In the genomic region with DNA sequence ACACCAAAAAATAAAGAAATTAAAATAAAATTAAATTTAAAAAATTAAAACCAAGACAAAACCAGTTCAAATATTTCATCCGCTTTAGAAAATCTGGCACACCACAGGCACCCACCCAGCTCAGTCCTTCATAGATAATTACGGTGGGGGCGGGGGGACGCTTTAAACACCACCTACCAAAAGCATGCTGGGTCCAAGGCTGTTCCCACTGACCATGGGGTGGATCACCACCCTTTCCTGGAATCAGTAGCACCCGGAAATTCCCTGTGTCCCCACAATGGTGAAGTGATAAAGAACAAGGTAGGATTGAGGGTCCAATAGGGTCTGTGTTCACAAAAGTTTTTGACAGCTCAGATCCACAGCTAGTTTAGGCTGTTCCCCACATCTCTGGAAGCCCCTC, we compare ENCODE assay signal across 21 mouse cellular contexts. TPM values are rescaled to one million over a fixed set of nuclear protein-coding genes. Genes with fewer than 3 reads are reported as not detected.
DNase-seq lines count a peak whose midpoint lies in the region; ATAC-seq and TF ChIP-seq lines count a peak whose summit lies in the region.
"Had no signal": no experiment of that assay in that cellular context is flagged by ENCODE, and none has a peak within 500 bp of the region (broad histone marks: within the 10 kb centered on the region; RNA-seq: fewer than 3 reads in every experiment).

No protein-coding gene starts in this region.

- H3K4me1 ChIP-seq in heart, embryonic 13.5 days: peaks cover 28% of the 10 kb centered on the region
- peaks cover 8% of the 10 kb centered on the region; the same call in 1 of the 2 replicates for H3K4me1 ChIP-seq in lung, adult 2 months (ENCODE audit: control insufficient read depth, insufficient read depth, low read length)
- H3K4me1 ChIP-seq in brown adipose tissue, adult 24 weeks (ENCODE audit: control insufficient read depth, insufficient read depth, insufficient read length, low read length): peaks cover 18% of the 10 kb centered on the region
- peaks cover 70% of the 10 kb centered on the region for H3K4me1 ChIP-seq in liver, embryonic 15.5 days (replicated peaks)

- H3K27me3 ChIP-seq in heart, embryonic 13.5 days (replicated peaks): no peaks in the 10 kb centered on the region
- no peaks in the 10 kb centered on the region for H3K27me3 ChIP-seq in liver, embryonic 15.5 days

- 0 out of 2 replicates have a peak overlapping the region, but pooled peaks have one; percentile 4 for H3K4me3 ChIP-seq in heart, embryonic 13.5 days
- peak overlapping the region; percentile 60 for H3K4me3 ChIP-seq in lung, adult 2 months (replicated peaks; ENCODE audit: extremely low read depth, low read depth, low read length)
- peak overlapping the region; percentile 68 for H3K4me3 ChIP-seq in brown adipose tissue, adult 24 weeks (ENCODE audit: insufficient read depth, low read depth, low read length)
- peak overlapping the region; percentile 79 for H3K4me3 ChIP-seq in liver, embryonic 15.5 days (replicated peaks)
- H3K4me3 ChIP-seq: embryonic facial prominence, embryonic 10.5 days; limb, embryonic 10.5 days had no signal

- H3K36me3 ChIP-seq in heart, embryonic 13.5 days: 0 out of 2 replicates have a peak, but pooled peaks cover 4% of the 10 kb centered on the region
- 0 out of 2 replicates have a peak, but pooled peaks cover 3% of the 10 kb centered on the region for H3K36me3 ChIP-seq in liver, embryonic 15.5 days (replicated peaks)
- H3K36me3 ChIP-seq: embryonic facial prominence, embryonic 10.5 days; limb, embryonic 10.5 days had no signal

- peak overlapping the region; percentile 75 for H3K4me2 ChIP-seq in heart, embryonic 13.5 days
- H3K4me2 ChIP-seq in liver, embryonic 15.5 days: peak overlapping the region; percentile 78

- 0 out of 2 replicates have a peak overlapping the region, but pooled peaks have one; percentile 14 for H3K9ac ChIP-seq in heart, embryonic 13.5 days
- H3K9ac ChIP-seq in liver, embryonic 15.5 days: peak overlapping the region; percentile 16; the same call in 1 of the 2 replicates

- intact Hi-C loops in heart, postnatal 10 days (cut with DNase I): loop anchor here (2.0 kb wide), 1 partner anchor 15 kb away; no protein-coding TSS in a partner anchor

- ATAC-seq in heart, embryonic 13.5 days (ENCODE audit: extremely low read depth, insufficient number of reproducible peaks, low FRiP score, low TSS enrichment): no peak
- ATAC-seq in liver, embryonic 15.5 days (ENCODE audit: insufficient read depth): no peak
- ATAC-seq in monocyte, adult 5-6 weeks (replicated peaks; ENCODE audit: insufficient number of reproducible peaks, low FRiP score, low TSS enrichment, poor library complexity, severe bottlenecking): no peak
- ATAC-seq: hindbrain, postnatal 0 days had no signal

- WGBS in heart, embryonic 13.5 days: 71% methylated on average over 5 of the region's 5 CpGs
- WGBS in lung, adult 2 months: 33% methylated on average over 5 of the region's 5 CpGs
- 64% methylated on average over 5 of the region's 5 CpGs for WGBS in liver, embryonic 15.5 days (ENCODE audit: insufficient replicate concordance)

- no peak overlapping the region for H3K27ac ChIP-seq in heart, embryonic 13.5 days (replicated peaks)
- H3K27ac ChIP-seq in brown adipose tissue, adult 24 weeks (replicated peaks; ENCODE audit: low read depth, low read length): peak overlapping the region; percentile 25
- 0 out of 2 replicates have a peak overlapping the region, but pooled peaks have one; percentile 2 for H3K27ac ChIP-seq in liver, embryonic 15.5 days (replicated peaks)
- H3K27ac ChIP-seq: embryonic facial prominence, embryonic 10.5 days; hindbrain, postnatal 0 days; limb, embryonic 10.5 days had no signal

- H3K9me3 ChIP-seq in heart, embryonic 13.5 days: no peaks in the 10 kb centered on the region
- no peaks in the 10 kb centered on the region for H3K9me3 ChIP-seq in liver, embryonic 15.5 days (replicated peaks)
- H3K9me3 ChIP-seq: embryonic facial prominence, embryonic 10.5 days; limb, embryonic 10.5 days had no signal

- no peak for DNase-seq in heart, postnatal 10 days
- DNase-seq in lung, adult 2 months: no peak
- no peak for DNase-seq in lung, postnatal 10 days
- DNase-seq in adrenal gland, postnatal 4 days (ENCODE audit: low spot score in 2 of 2): no peak
- DNase-seq: adrenal gland, postnatal 10 days; cerebellum, postnatal 25 days; kidney, postnatal 14 days; lung, postnatal 4 days; thymus, adult 18-20 months had no signal

- no peak for TF ChIP-seq CTCF in lung, adult 2 months (IDR thresholded peaks at IDR 0.05; ENCODE audit: insufficient read depth, low read length)

- TF ChIP-seq POLR2A in lung, adult 2 months (IDR thresholded peaks at IDR 0.05; ENCODE audit: borderline replicate concordance, extremely low read depth, low read depth, low read length): no peak

RNA-seq across cellular contexts. Expression of gene Irgm2, which starts 16.4 kb away (rescaled TPM):
- polyA plus RNA-seq in heart, embryonic 13.5 days (2015; fragmentation: Nextera tagmentation; extraction: Ambion mirVana): 2.9 and 3.6 TPM in 2 replicates
- 1 to 10 TPM; 5.1 to 7.4 TPM for total RNA-seq in heart, postnatal 10 days (2021)
- 13.9 and 16.4 TPM in 2 replicates for polyA plus RNA-seq in lung, adult 2 months (2012; rRNA removed)
- 7.5 and 7.9 TPM in 2 replicates for polyA plus RNA-seq in brown adipose tissue, adult 24 weeks (2012; ENCODE audit: insufficient read depth, insufficient read length, missing spikeins)
- 6.1 and 6.3 TPM in 2 replicates for polyA plus RNA-seq in liver, embryonic 15.5 days (2015; fragmentation: Nextera tagmentation; extraction: Ambion mirVana)
- total RNA-seq in monocyte, adult 5-6 weeks (2017): 8.8 to 21.7 TPM (median 12.9 TPM) in 3 replicates
- total RNA-seq in adrenal gland, postnatal 4 days (2021): 10 to 100 TPM; 10.7 to 14.4 TPM

RNA-seq across cellular contexts. Expression of gene Igtp, which starts 16.5 kb away (rescaled TPM):
- polyA plus RNA-seq in heart, embryonic 13.5 days (2015; fragmentation: Nextera tagmentation; extraction: Ambion mirVana): 4.4 and 5.0 TPM in 2 replicates
- total RNA-seq in heart, postnatal 10 days (2021): 1 to 10 TPM; 3.1 to 5.1 TPM
- polyA plus RNA-seq in lung, adult 2 months (2012; rRNA removed): 11.6 and 14.7 TPM in 2 replicates
- polyA plus RNA-seq in brown adipose tissue, adult 24 weeks (2012; ENCODE audit: insufficient read depth, insufficient read length, missing spikeins): 10.2 and 13.9 TPM in 2 replicates
- 9.9 and 11.2 TPM in 2 replicates for polyA plus RNA-seq in liver, embryonic 15.5 days (2015; fragmentation: Nextera tagmentation; extraction: Ambion mirVana)
- 18.7 to 31.1 TPM (median 19.5 TPM) in 3 replicates for total RNA-seq in monocyte, adult 5-6 weeks (2017)
- 10 to 100 TPM in 1 of 2 experiments, 1 to 10 TPM in 1; 9.8 to 15.3 TPM for total RNA-seq in adrenal gland, postnatal 4 days (2021)

RNA-seq across cellular contexts. Expression of gene Mrpl22, which starts 44.4 kb away (rescaled TPM):
- 103 and 114 TPM in 2 replicates for polyA plus RNA-seq in heart, embryonic 13.5 days (2015; fragmentation: Nextera tagmentation; extraction: Ambion mirVana)
- 10 to 100 TPM; 49.5 to 54.2 TPM for total RNA-seq in heart, postnatal 10 days (2021)
- 18.4 and 22.6 TPM in 2 replicates for polyA plus RNA-seq in lung, adult 2 months (2012; rRNA removed)
- 69.5 and 84.9 TPM in 2 replicates for polyA plus RNA-seq in brown adipose tissue, adult 24 weeks (2012; ENCODE audit: insufficient read depth, insufficient read length, missing spikeins)
- 79.1 and 90.7 TPM in 2 replicates for polyA plus RNA-seq in liver, embryonic 15.5 days (2015; fragmentation: Nextera tagmentation; extraction: Ambion mirVana)
- total RNA-seq in monocyte, adult 5-6 weeks (2017): 19.8 to 46.1 TPM (median 30.4 TPM) in 3 replicates
- 10 to 100 TPM; 68.2 to 74.2 TPM for total RNA-seq in adrenal gland, postnatal 4 days (2021)

RNA-seq across cellular contexts. Expression of gene Gemin5, which starts 47.5 kb away (rescaled TPM):
- 13.5 and 13.9 TPM in 2 replicates for polyA plus RNA-seq in heart, embryonic 13.5 days (2015; fragmentation: Nextera tagmentation; extraction: Ambion mirVana)
- 10 to 100 TPM; 10.2 to 11.9 TPM for total RNA-seq in heart, postnatal 10 days (2021)
- polyA plus RNA-seq in lung, adult 2 months (2012; rRNA removed): 5.5 and 5.7 TPM in 2 replicates
- 3.3 and 3.4 TPM in 2 replicates for polyA plus RNA-seq in brown adipose tissue, adult 24 weeks (2012; ENCODE audit: insufficient read depth, insufficient read length, missing spikeins)
- 9.3 and 9.8 TPM in 2 replicates for polyA plus RNA-seq in liver, embryonic 15.5 days (2015; fragmentation: Nextera tagmentation; extraction: Ambion mirVana)
- 7.1 to 12.0 TPM (median 7.2 TPM) in 3 replicates for total RNA-seq in monocyte, adult 5-6 weeks (2017)
- total RNA-seq in adrenal gland, postnatal 4 days (2021): 10 to 100 TPM; 19.9 to 26.3 TPM

RNA-seq across cellular contexts. Expression of gene 4930438A08Rik, which starts 58.8 kb away (rescaled TPM):
- polyA plus RNA-seq in heart, embryonic 13.5 days (2015; fragmentation: Nextera tagmentation; extraction: Ambion mirVana): not detected in 2 replicates
- not detected for total RNA-seq in heart, postnatal 10 days (2021)
- 0.12 TPM in 1 of 2 replicates, not detected in the other for polyA plus RNA-seq in lung, adult 2 months (2012; rRNA removed)
- not detected in 2 replicates for polyA plus RNA-seq in brown adipose tissue, adult 24 weeks (2012; ENCODE audit: insufficient read depth, insufficient read length, missing spikeins)
- polyA plus RNA-seq in liver, embryonic 15.5 days (2015; fragmentation: Nextera tagmentation; extraction: Ambion mirVana): 2.9 and 3.2 TPM in 2 replicates
- not detected in 3 replicates for total RNA-seq in monocyte, adult 5-6 weeks (2017)
- total RNA-seq in adrenal gland, postnatal 4 days (2021): under 1 TPM; 0.28 to 0.85 TPM
- total RNA-seq: hindbrain, postnatal 0 days; layer of hippocampus, postnatal 10 days; MEL had no signal
- polyA plus RNA-seq: embryonic facial prominence, embryonic 10.5 days; frontal cortex, adult 2 months; hindbrain, postnatal 0 days; limb, embryonic 10.5 days; midbrain, postnatal 0 days; neural tube, embryonic 14.5 days had no signal

Comparison
In these comparisons a context has a peak if more than half of its experiments do, and no peak if none do; other contexts are left out.
1. H3K4me3 ChIP-seq: peak in every context shown above with its lines; median percentile 79 in liver, embryonic 15.5 days; 68 in brown adipose tissue, adult 24 weeks; 60 in lung, adult 2 months; 4 in heart, embryonic 13.5 days.